Mouse (Mus musculus): ENCODE measurements around the gene Patj.
"Not testable (repeated sequence)": the region's sequence is repeated elsewhere in the genome, so short reads cannot be mapped to it uniquely, and the experiment has no call there.

Patj gene

GRCm38 (mm10) chr4:98666451-98666850, 270.9 kb downstream of the Patj start:
- DNase-seq = no peak

GRCm38 (mm10) chr4:98667009-98667408, 271.4 kb downstream of the Patj start:
- no peak for DNase-seq

- no peak for DNase-seq
These were observed 281.9 kb downstream of the Patj start for GRCm38 (mm10) chr4:98677506-98677905.

GRCm38 (mm10) chr4:98686678-98687267, 291.2 kb downstream of the Patj start:
- DNase-seq = no peak

- no peak for DNase-seq
These were observed 292.5 kb downstream of the Patj start for GRCm38 (mm10) chr4:98688116-98688515.

GRCm38 (mm10) chr4:98688520-98688919, 292.9 kb downstream of the Patj start:
- DNase-seq = no peak

GRCm38 (mm10) chr4:98689988-98690387, 294.4 kb downstream of the Patj start:
- DNase-seq = no peak

GRCm38 (mm10) chr4:98693465-98694185, 298.0 kb downstream of the Patj start:
- peak; percentile 24 to 34 for DNase-seq

- DNase-seq = no peak
These were observed 302.3 kb downstream of the Patj start for GRCm38 (mm10) chr4:98697932-98698331.

- no peak for DNase-seq
These were observed 303.3 kb downstream of the Patj start for GRCm38 (mm10) chr4:98698921-98699320.

- peak; percentile 25 to 31 for DNase-seq
These were observed 304.6 kb downstream of the Patj start for GRCm38 (mm10) chr4:98700156-98700555.

- DNase-seq = peak; percentile 35 to 75
These were observed 306.8 kb downstream of the Patj start for GRCm38 (mm10) chr4:98702201-98702894.

- DNase-seq = no peak
These were observed 315.3 kb downstream of the Patj start for GRCm38 (mm10) chr4:98710891-98711290.

- DNase-seq = no peak
These were observed 322.4 kb downstream of the Patj start for GRCm38 (mm10) chr4:98717735-98718546.

- no peak for DNase-seq
These were observed 322.9 kb downstream of the Patj start for GRCm38 (mm10) chr4:98718547-98718917.

- DNase-seq = peak; percentile 43 to 75
These were observed 326.9 kb downstream of the Patj start for GRCm38 (mm10) chr4:98722454-98722853.

GRCm38 (mm10) chr4:98724682-98725081, 329.1 kb downstream of the Patj start:
- DNase-seq = not testable (repeated sequence)

- DNase-seq = no peak
These were observed 329.9 kb downstream of the Patj start for GRCm38 (mm10) chr4:98725439-98725838.

- no peak for DNase-seq
These were observed 331.1 kb downstream of the Patj start, which contains the start of gene L1td1 for GRCm38 (mm10) chr4:98726590-98727237. L1td1 (plus strand) TSS chr4:98726734.

- no peak for DNase-seq
These were observed 331.8 kb downstream of the Patj start for GRCm38 (mm10) chr4:98727295-98727958.

GRCm38 (mm10) chr4:98727959-98728347, 332.4 kb downstream of the Patj start:
- no peak for DNase-seq

GRCm38 (mm10) chr4:98728716-98729115, 333.1 kb downstream of the Patj start:
- DNase-seq = no peak
